Comparison of ENCODE assay signal across 8 mouse cellular contexts in genomic region chr3:137951819-137952218, GRCm38 (mm10). TPM values are rescaled to one million over a fixed set of nuclear protein-coding genes. Genes with fewer than 3 reads are reported as not detected.
DNase-seq lines count a peak whose midpoint lies in the region; ATAC-seq and TF ChIP-seq lines count a peak whose summit lies in the region.

No protein-coding gene starts in this region.

- no peak for DNase-seq in heart, postnatal 4 days
- DNase-seq in liver, embryonic 11.5 days (ENCODE audit: low spot score), result peak; percentile 56
- DNase-seq in urinary bladder, adult 2 months (ENCODE audit: low spot score), result no peak
- no peak for DNase-seq in gastrocnemius, postnatal 25 days
- DNase-seq in thymus, postnatal 25 days, result no peak

- H3K4me3 ChIP-seq in heart, embryonic 15.5 days, result no peak overlapping the region
- H3K4me3 ChIP-seq in E14TG2a.4 (replicated peaks; ENCODE audit: low read length), result 0 out of 2 replicates have a peak overlapping the region, but pooled peaks have one; percentile 20
- H3K4me3 ChIP-seq in embryonic facial prominence, embryonic 12.5 days, result no peak overlapping the region
- H3K4me3 ChIP-seq in liver, embryonic 11.5 days (ENCODE audit: low read depth, low read length), result no peak overlapping the region

- no peak for ATAC-seq in heart, embryonic 15.5 days (replicated peaks; ENCODE audit: insufficient number of reproducible peaks, insufficient read depth, low FRiP score, low read depth)
- ATAC-seq in embryonic facial prominence, embryonic 12.5 days (ENCODE audit: insufficient number of reproducible peaks, insufficient read depth, low FRiP score, low TSS enrichment), result no peak
- peak; percentile 75 for ATAC-seq in liver, embryonic 11.5 days (replicated peaks; ENCODE audit: low FRiP score)

- no peak overlapping the region for H3K9ac ChIP-seq in heart, embryonic 15.5 days
- H3K9ac ChIP-seq in embryonic facial prominence, embryonic 12.5 days, result no peak overlapping the region
- H3K9ac ChIP-seq in liver, embryonic 11.5 days (ENCODE audit: low read depth, low read length), result peak overlapping the region; percentile 46; the same call in 1 of the 2 replicates

- no peak for TF ChIP-seq CTCF in E14TG2a.4 (conservative IDR thresholded peaks at IDR 0.05; ENCODE audit: low read length)

- no peaks in the 10 kb centered on the region for H3K36me3 ChIP-seq in heart, embryonic 15.5 days
- peaks cover 26% of the 10 kb centered on the region for H3K36me3 ChIP-seq in E14TG2a.4 (ENCODE audit: insufficient read depth, low read length)
- no peaks in the 10 kb centered on the region for H3K36me3 ChIP-seq in embryonic facial prominence, embryonic 12.5 days
- H3K36me3 ChIP-seq in liver, embryonic 11.5 days (ENCODE audit: control insufficient read depth, insufficient read depth, low read length), result no peaks in the 10 kb centered on the region

- H3K27ac ChIP-seq in heart, embryonic 15.5 days, result peak overlapping the region; percentile 72
- peak overlapping the region; percentile 46; the same call in 1 of the 2 replicates for H3K27ac ChIP-seq in embryonic facial prominence, embryonic 12.5 days
- peak overlapping the region; percentile 88 for H3K27ac ChIP-seq in liver, embryonic 11.5 days (ENCODE audit: low read depth, low read length)

- H3K27me3 ChIP-seq in heart, embryonic 15.5 days, result no peaks in the 10 kb centered on the region
- no peaks in the 10 kb centered on the region for H3K27me3 ChIP-seq in E14TG2a.4 (ENCODE audit: insufficient read depth, low read length)
- H3K27me3 ChIP-seq in embryonic facial prominence, embryonic 12.5 days, result no peaks in the 10 kb centered on the region
- no peaks in the 10 kb centered on the region for H3K27me3 ChIP-seq in liver, embryonic 11.5 days (replicated peaks; ENCODE audit: control insufficient read depth, insufficient read depth, low read length)

- no peak overlapping the region for H3K4me2 ChIP-seq in heart, embryonic 15.5 days
- no peak overlapping the region for H3K4me2 ChIP-seq in embryonic facial prominence, embryonic 12.5 days (replicated peaks)
- H3K4me2 ChIP-seq in liver, embryonic 11.5 days, result peak overlapping the region; percentile 49

- peaks cover 38% of the 10 kb centered on the region for H3K4me1 ChIP-seq in heart, embryonic 15.5 days (replicated peaks)
- peaks cover 77% of the 10 kb centered on the region for H3K4me1 ChIP-seq in E14TG2a.4 (replicated peaks; ENCODE audit: low read depth, low read length)
- H3K4me1 ChIP-seq in embryonic facial prominence, embryonic 12.5 days, result peaks cover 17% of the 10 kb centered on the region
- H3K4me1 ChIP-seq in liver, embryonic 11.5 days (replicated peaks; ENCODE audit: control insufficient read depth, insufficient read depth, low read length), result peaks cover 75% of the 10 kb centered on the region

- 23% methylated on average over 7 of the region's 7 CpGs for WGBS in heart, embryonic 15.5 days
- WGBS in embryonic facial prominence, embryonic 12.5 days, result 42% methylated on average over 7 of the region's 7 CpGs
- WGBS in liver, embryonic 11.5 days, result 16% methylated on average over 7 of the region's 7 CpGs

- H3K9me3 ChIP-seq in heart, embryonic 15.5 days (replicated peaks), result no peaks in the 10 kb centered on the region
- H3K9me3 ChIP-seq in E14TG2a.4 (ENCODE audit: low read length), result no peaks in the 10 kb centered on the region
- no peaks in the 10 kb centered on the region for H3K9me3 ChIP-seq in embryonic facial prominence, embryonic 12.5 days
- no peaks in the 10 kb centered on the region for H3K9me3 ChIP-seq in liver, embryonic 11.5 days (ENCODE audit: control insufficient read depth, low read length)

RNA-seq across cellular contexts. Expression of gene Dapp1, which starts 29.5 kb away (rescaled TPM):
- polyA plus RNA-seq in heart, embryonic 15.5 days (2015; fragmentation: Nextera tagmentation; extraction: Ambion mirVana), result 18.4 TPM in 2 replicates
- total RNA-seq in heart, postnatal 4 days (2021), result 1 to 10 TPM; 7.6 to 7.8 TPM
- polyA plus RNA-seq in embryonic facial prominence, embryonic 12.5 days (2016; fragmentation: Nextera tagmentation; extraction: Ambion mirVana), result 3.9 and 4.1 TPM in 2 replicates
- 35.5 and 36.2 TPM in 2 replicates for polyA plus RNA-seq in liver, embryonic 11.5 days (2014; fragmentation: Nextera tagmentation; extraction: Ambion mirVana)
- polyA plus RNA-seq in urinary bladder, adult 2 months (2012; rRNA removed), result 16.0 and 16.5 TPM in 2 replicates
- 1 to 10 TPM in 1 of 2 experiments, under 1 TPM in 1; 0.84 to 1.3 TPM for total RNA-seq in gastrocnemius, postnatal 25 days (2021)

RNA-seq across cellular contexts. Expression of gene Lamtor3, which starts 33.5 kb away (rescaled TPM):
- polyA plus RNA-seq in heart, embryonic 15.5 days (2015; fragmentation: Nextera tagmentation; extraction: Ambion mirVana), result 100 and 108 TPM in 2 replicates
- 10 to 100 TPM; 74.1 to 79.4 TPM for total RNA-seq in heart, postnatal 4 days (2021)
- 96.8 and 102 TPM in 2 replicates for polyA plus RNA-seq in embryonic facial prominence, embryonic 12.5 days (2016; fragmentation: Nextera tagmentation; extraction: Ambion mirVana)
- polyA plus RNA-seq in liver, embryonic 11.5 days (2014; fragmentation: Nextera tagmentation; extraction: Ambion mirVana), result 100 and 105 TPM in 2 replicates
- polyA plus RNA-seq in urinary bladder, adult 2 months (2012; rRNA removed), result 81.4 and 102 TPM in 2 replicates
- 10 to 100 TPM; 48.5 to 55.8 TPM for total RNA-seq in gastrocnemius, postnatal 25 days (2021)
